Mouse (Mus musculus): ENCODE measurements around the gene Elovl2. TPM values are rescaled to one million over a fixed set of nuclear protein-coding genes. Genes with fewer than 3 reads are reported as not detected.
A peak's percentile ranks its signal among the peaks of the same experiment; 100 is the strongest.
"Not testable (repeated sequence)": the region's sequence is repeated elsewhere in the genome, so short reads cannot be mapped to it uniquely, and the experiment has no call there.

Gene Elovl2
- polyA plus RNA-seq, 1 experiment from 2014 or later, result 51.4 TPM

GRCm38 (mm10) chr13:41219687-41220303 is 410 bp downstream of the Elovl2 start:
- H3K27me3 ChIP-seq (replicated peaks; ENCODE audit: control insufficient read depth, insufficient read depth, low read length), result no peaks in the 10 kb centered on the region
- peak overlapping the region; percentile 56 for H3K27ac ChIP-seq (ENCODE audit: low read length)
- H3K36me3 ChIP-seq (ENCODE audit: control insufficient read depth, insufficient read depth), result no peaks in the 10 kb centered on the region
- peaks cover 8% of the 10 kb centered on the region for H3K4me1 ChIP-seq (replicated peaks; ENCODE audit: control insufficient read depth, insufficient read depth, low read length)
- H3K4me2 ChIP-seq (ENCODE audit: low read length), result peak overlapping the region; percentile 56
- H3K4me3 ChIP-seq (replicated peaks; ENCODE audit: low read length), result peak overlapping the region; percentile 78
- ATAC-seq, result peak; percentile 86
- H3K9ac ChIP-seq (replicated peaks; ENCODE audit: low read depth, low read length), result peak overlapping the region; percentile 76
- H3K9me3 ChIP-seq (ENCODE audit: control insufficient read depth, low read length), result peaks cover 5% of the 10 kb centered on the region
- under 1% methylated on average over 35 of the region's 39 CpGs for WGBS

- no peak for ATAC-seq
- Histone ChIP-seq H3K9ac (replicated peaks; ENCODE audit: low read depth, low read length) (no peak overlapping the region), H3K36me3 (ENCODE audit: control insufficient read depth, insufficient read depth) (no peaks in the 10 kb centered on the region), H3K27ac (ENCODE audit: low read length) (no peak overlapping the region), H3K27me3 (replicated peaks; ENCODE audit: control insufficient read depth, insufficient read depth, low read length) (no peaks in the 10 kb centered on the region), H3K9me3 (ENCODE audit: control insufficient read depth, low read length) (peaks cover 5% of the 10 kb centered on the region), H3K4me1 (replicated peaks; ENCODE audit: control insufficient read depth, insufficient read depth, low read length) (peaks cover 8% of the 10 kb centered on the region), H3K4me2 (ENCODE audit: low read length) (peak overlapping the region; percentile 56), H3K4me3 (replicated peaks; ENCODE audit: low read length) (peak overlapping the region; percentile 78)
- 14% methylated on average over 1 of the region's 1 CpGs for WGBS
These were observed 1.1 kb downstream of the Elovl2 start for GRCm38 (mm10) chr13:41219056-41219455.

DNA sequence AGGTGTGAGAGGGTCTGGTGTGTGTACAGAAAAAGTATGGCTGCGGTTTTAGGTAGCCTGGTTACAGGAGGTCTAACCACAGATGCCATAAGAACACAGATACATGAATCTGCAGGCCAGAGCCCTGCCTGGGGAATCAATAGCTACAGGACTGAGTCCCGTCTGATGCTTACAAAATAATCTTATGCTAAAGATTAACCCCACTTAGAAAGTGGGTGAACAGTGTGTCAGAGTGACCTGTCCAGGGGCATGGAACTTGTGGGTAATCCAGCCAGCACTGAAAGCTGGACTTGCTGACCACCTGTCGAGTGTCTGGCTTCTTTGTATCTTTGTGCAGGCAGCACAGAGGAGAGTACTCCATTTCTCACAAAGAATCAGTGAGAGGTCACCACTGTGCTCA is 4.0 kb downstream of the Elovl2 start:
- H3K27ac ChIP-seq (ENCODE audit: low read length), result no peak overlapping the region
- H3K36me3 ChIP-seq (ENCODE audit: control insufficient read depth, insufficient read depth), result no peaks in the 10 kb centered on the region
- no peak overlapping the region for H3K4me3 ChIP-seq (replicated peaks; ENCODE audit: low read length)
- H3K9me3 ChIP-seq (ENCODE audit: control insufficient read depth, low read length), result peaks cover 5% of the 10 kb centered on the region
- no peak for ATAC-seq
- no peak overlapping the region for H3K4me2 ChIP-seq (ENCODE audit: low read length)
- H3K4me1 ChIP-seq (replicated peaks; ENCODE audit: control insufficient read depth, insufficient read depth, low read length), result peaks cover 13% of the 10 kb centered on the region
- no peaks in the 10 kb centered on the region for H3K27me3 ChIP-seq (replicated peaks; ENCODE audit: control insufficient read depth, insufficient read depth, low read length)
- WGBS, result 70% methylated on average over 3 of the region's 3 CpGs
- H3K9ac ChIP-seq (replicated peaks; ENCODE audit: low read depth, low read length), result no peak overlapping the region

GRCm38 (mm10) chr13:41215669-41216068 is 4.5 kb downstream of the Elovl2 start:
- Histone ChIP-seq H3K9ac (replicated peaks; ENCODE audit: low read depth, low read length) (no peak overlapping the region), H3K36me3 (ENCODE audit: control insufficient read depth, insufficient read depth) (no peaks in the 10 kb centered on the region), H3K4me1 (replicated peaks; ENCODE audit: control insufficient read depth, insufficient read depth, low read length) (peaks cover 13% of the 10 kb centered on the region), H3K4me2 (ENCODE audit: low read length) (no peak overlapping the region), H3K27ac (ENCODE audit: low read length) (no peak overlapping the region), H3K9me3 (ENCODE audit: control insufficient read depth, low read length) (peaks cover 2% of the 10 kb centered on the region), H3K27me3 (replicated peaks; ENCODE audit: control insufficient read depth, insufficient read depth, low read length) (no peaks in the 10 kb centered on the region), H3K4me3 (replicated peaks; ENCODE audit: low read length) (no peak overlapping the region)
- WGBS, result 91% methylated on average over 6 of the region's 6 CpGs
- ATAC-seq, result no peak

DNA sequence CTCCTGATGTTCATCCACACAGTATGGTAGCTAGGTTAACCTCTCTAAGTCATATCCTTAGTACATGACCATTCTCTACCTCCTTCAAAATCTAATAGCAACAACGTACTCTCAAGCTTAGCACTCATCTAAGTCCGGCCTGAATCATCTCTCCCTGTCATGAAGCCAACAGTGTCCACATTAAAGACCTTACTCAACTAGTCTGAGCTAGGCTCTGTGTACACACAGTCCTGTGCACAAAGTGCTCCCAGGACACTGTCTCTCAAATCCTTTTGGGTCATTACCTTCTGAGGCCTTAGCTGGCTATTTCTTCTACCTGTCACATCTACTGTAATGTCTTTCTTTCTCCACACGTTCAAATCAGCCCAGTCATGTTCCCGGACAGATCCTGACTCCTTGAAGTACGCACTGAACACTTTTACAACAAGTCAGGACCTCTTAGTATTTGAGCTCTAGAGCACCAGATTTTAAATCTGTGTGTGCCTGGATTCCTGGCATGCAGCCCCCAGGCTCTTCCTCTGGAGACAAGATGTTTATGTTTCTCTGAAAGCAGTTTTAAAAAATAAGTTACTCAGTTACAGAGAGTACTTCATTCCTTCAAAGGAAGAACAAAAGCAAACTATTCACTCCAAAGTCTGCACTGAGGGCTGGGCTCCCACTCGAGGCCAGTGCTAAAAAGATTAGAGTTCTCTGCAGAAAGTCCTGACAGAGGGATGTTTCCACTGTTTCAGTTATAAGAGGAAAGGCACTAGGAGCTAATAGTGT is 7.5 kb downstream of the Elovl2 start:
- Histone ChIP-seq H3K4me2 (ENCODE audit: low read length) (no peak overlapping the region), H3K4me3 (replicated peaks; ENCODE audit: low read length) (no peak overlapping the region), H3K9me3 (ENCODE audit: control insufficient read depth, low read length) (no peaks in the 10 kb centered on the region), H3K4me1 (replicated peaks; ENCODE audit: control insufficient read depth, insufficient read depth, low read length) (peaks cover 5% of the 10 kb centered on the region; the same call in 1 of the 2 replicates), H3K27ac (ENCODE audit: low read length) (no peak overlapping the region), H3K36me3 (ENCODE audit: control insufficient read depth, insufficient read depth) (no peaks in the 10 kb centered on the region), H3K27me3 (replicated peaks; ENCODE audit: control insufficient read depth, insufficient read depth, low read length) (no peaks in the 10 kb centered on the region), H3K9ac (replicated peaks; ENCODE audit: low read depth, low read length) (no peak overlapping the region)
- 75% methylated on average over 6 of the region's 6 CpGs for whole genome bisulfite sequencing
- no peak for ATAC-seq

GRCm38 (mm10) chr13:41211276-41211675 is 8.9 kb downstream of the Elovl2 start:
- Histone ChIP-seq H3K4me1 (replicated peaks; ENCODE audit: control insufficient read depth, insufficient read depth, low read length) (peaks cover 5% of the 10 kb centered on the region; the same call in 1 of the 2 replicates), H3K9me3 (ENCODE audit: control insufficient read depth, low read length) (no peaks in the 10 kb centered on the region), H3K27me3 (replicated peaks; ENCODE audit: control insufficient read depth, insufficient read depth, low read length) (no peaks in the 10 kb centered on the region), H3K36me3 (ENCODE audit: control insufficient read depth, insufficient read depth) (no peaks in the 10 kb centered on the region), H3K9ac (replicated peaks; ENCODE audit: low read depth, low read length) (no peak overlapping the region), H3K27ac (ENCODE audit: low read length) (no peak overlapping the region), H3K4me3 (replicated peaks; ENCODE audit: low read length) (no peak overlapping the region), H3K4me2 (ENCODE audit: low read length) (no peak overlapping the region)
- WGBS, result 79% methylated on average over 4 of the region's 4 CpGs
- no peak for ATAC-seq

GRCm38 (mm10) chr13:41206241-41206640 is 14.0 kb downstream of the Elovl2 start:
- ATAC-seq, result no peak
- peaks cover 4% of the 10 kb centered on the region; the same call in 1 of the 2 replicates for H3K4me1 ChIP-seq (replicated peaks; ENCODE audit: control insufficient read depth, insufficient read depth, low read length)
- no peaks in the 10 kb centered on the region for H3K36me3 ChIP-seq (ENCODE audit: control insufficient read depth, insufficient read depth)
- no peak overlapping the region for H3K4me2 ChIP-seq (ENCODE audit: low read length)
- H3K27me3 ChIP-seq (replicated peaks; ENCODE audit: control insufficient read depth, insufficient read depth, low read length), result no peaks in the 10 kb centered on the region
- H3K4me3 ChIP-seq (replicated peaks; ENCODE audit: low read length), result no peak overlapping the region
- 76% methylated on average over 5 of the region's 5 CpGs for WGBS
- H3K9me3 ChIP-seq (ENCODE audit: control insufficient read depth, low read length), result no peaks in the 10 kb centered on the region
- no peak overlapping the region for H3K9ac ChIP-seq (replicated peaks; ENCODE audit: low read depth, low read length)
- H3K27ac ChIP-seq (ENCODE audit: low read length), result no peak overlapping the region

GRCm38 (mm10) chr13:41205568-41205967 is 14.6 kb downstream of the Elovl2 start:
- not testable (repeated sequence) for H3K36me3 ChIP-seq (ENCODE audit: control insufficient read depth, insufficient read depth); H3K27me3 ChIP-seq (replicated peaks; ENCODE audit: control insufficient read depth, insufficient read depth, low read length); H3K9ac ChIP-seq (replicated peaks; ENCODE audit: low read depth, low read length); H3K4me3 ChIP-seq (replicated peaks; ENCODE audit: low read length); H3K27ac ChIP-seq (ENCODE audit: low read length); H3K9me3 ChIP-seq (ENCODE audit: control insufficient read depth, low read length); ATAC-seq; H3K4me2 ChIP-seq (ENCODE audit: low read length); H3K4me1 ChIP-seq (replicated peaks; ENCODE audit: control insufficient read depth, insufficient read depth, low read length)

DNA sequence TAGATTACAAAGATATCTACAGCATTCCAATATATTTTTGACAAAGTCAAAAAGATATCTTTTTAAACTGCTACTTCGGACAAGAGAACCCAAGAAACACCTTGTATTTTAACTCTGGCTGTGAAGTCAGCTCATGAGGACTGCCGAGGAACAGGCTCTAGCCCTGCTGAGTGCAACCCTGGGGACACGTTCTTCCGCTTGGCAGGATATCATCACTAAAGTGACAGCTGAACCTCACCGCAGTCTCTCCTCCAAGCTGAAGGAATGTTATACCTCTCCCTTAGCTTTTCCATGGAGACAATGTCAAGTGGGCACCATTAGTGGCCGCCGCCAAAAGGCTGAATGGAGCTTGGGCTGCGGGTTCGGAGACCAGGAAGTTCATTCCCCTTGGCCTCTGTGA is 16.5 kb downstream of the Elovl2 start:
- no peak overlapping the region for H3K4me2 ChIP-seq (ENCODE audit: low read length)

More for the DNA sequence above, 16.5 kb downstream of the Elovl2 start:
- H3K9me3 ChIP-seq (ENCODE audit: control insufficient read depth, low read length), result no peaks in the 10 kb centered on the region
- no peak overlapping the region for H3K4me3 ChIP-seq (replicated peaks; ENCODE audit: low read length)
- no peaks in the 10 kb centered on the region for H3K36me3 ChIP-seq (ENCODE audit: control insufficient read depth, insufficient read depth)
- no peak for ATAC-seq
- H3K4me1 ChIP-seq (replicated peaks; ENCODE audit: control insufficient read depth, insufficient read depth, low read length), result peaks cover 4% of the 10 kb centered on the region; the same call in 1 of the 2 replicates
- no peak overlapping the region for H3K9ac ChIP-seq (replicated peaks; ENCODE audit: low read depth, low read length)
- no peak overlapping the region for H3K27ac ChIP-seq (ENCODE audit: low read length)
- H3K27me3 ChIP-seq (replicated peaks; ENCODE audit: control insufficient read depth, insufficient read depth, low read length), result no peaks in the 10 kb centered on the region
- WGBS, result 66% methylated on average over 9 of the region's 9 CpGs
